Mouse (Mus musculus): Measurements from ENCODE around the gene Tymp.
A peak's percentile ranks its signal among the peaks of the same experiment; 100 is the strongest.

The Tymp gene

DNA sequence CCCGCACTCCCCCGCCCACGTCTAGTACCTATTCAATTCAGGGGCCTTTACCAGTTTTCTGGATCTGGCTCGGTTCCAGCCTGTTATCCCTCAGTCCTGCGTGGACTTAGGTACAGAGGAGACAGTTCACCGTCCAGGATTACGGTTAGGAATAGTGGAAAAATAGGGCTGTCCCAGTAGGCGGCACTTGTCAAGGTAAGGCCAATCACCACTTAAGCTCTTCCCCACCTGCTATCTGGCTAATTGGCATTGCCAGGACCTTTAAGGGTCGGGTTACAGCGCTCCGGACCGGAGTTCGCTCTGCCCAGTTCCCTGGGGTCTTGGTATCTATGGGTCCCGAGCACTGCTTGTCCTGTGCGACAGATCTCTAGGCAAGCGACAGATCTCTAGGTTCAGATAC is at the start of gene Tymp:
TSS of gene Tymp (minus strand) at position 83 of the 400 bp plus-strand sequence.
- DNase-seq (ENCODE audit: low read depth, low spot score) = no peak

DNA sequence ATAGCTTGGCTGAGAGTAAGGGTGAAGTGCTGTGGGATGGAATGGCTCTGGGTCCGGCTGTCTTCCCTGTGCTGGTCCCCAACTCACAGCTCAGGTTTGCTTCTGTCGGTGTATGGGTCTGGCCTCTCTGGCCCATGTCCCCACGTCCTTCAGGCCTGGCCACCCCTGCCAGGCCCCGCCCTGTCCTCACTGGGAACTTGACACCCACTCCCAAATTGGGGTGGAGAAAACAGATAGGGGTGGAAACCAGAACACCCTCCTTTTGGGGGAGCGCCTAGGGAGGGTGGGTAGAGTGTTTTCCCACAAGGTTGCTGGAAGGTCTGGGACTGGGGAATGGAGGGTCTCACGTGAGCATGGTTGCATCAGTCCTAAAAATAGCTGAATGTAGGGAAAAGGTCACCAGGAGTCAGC is 48.9 kb upstream of the Tymp start, which contains the start of gene Cpt1b:
TSS of gene Cpt1b (minus strand) at position 153 of the 411 bp plus-strand sequence.
- DNase-seq (ENCODE audit: low read depth, low spot score) = peak; percentile 8

DNA sequence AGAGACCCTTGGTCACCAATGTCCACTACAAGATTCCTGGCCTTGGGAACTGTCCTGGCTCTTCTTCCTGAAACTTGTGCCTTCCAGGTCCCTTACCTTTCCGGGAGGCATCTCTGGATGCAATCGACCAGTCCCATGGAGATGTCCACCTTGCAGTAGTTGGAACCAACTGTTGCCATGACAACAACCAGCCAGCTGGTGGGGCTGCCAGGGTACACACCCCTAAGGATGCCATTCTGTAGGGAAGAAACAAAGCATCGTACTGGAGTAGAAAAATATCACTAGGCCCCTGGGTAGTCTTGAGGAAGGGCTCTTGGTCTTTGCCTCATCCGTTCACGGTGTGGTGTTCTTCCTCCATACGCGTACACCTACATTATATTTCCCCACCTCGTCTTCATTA is 47.8 kb upstream of the Tymp start:
- DNase-seq (ENCODE audit: low read depth, low spot score) = no peak

DNA sequence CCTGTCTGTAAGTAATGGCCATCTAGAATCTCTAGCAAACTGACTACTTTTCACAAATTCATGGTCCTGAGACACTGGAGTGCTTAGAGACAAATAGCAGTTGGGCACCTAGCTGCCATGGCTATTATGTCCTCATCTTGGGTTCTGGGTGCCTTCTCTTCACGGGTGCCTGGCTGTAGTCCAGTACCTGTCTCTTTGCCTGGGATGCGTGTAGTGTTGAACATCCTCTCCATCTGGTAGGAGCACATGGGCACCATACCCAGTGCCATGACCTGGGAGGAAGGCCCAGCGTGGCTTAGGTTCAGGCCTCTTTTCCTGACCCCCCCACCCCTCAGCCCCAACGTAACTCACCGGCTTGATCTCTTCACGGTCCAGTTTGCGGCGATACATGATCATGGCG is 45.1 kb upstream of the Tymp start:
- DNase-seq (ENCODE audit: low read depth, low spot score) = no peak

DNA sequence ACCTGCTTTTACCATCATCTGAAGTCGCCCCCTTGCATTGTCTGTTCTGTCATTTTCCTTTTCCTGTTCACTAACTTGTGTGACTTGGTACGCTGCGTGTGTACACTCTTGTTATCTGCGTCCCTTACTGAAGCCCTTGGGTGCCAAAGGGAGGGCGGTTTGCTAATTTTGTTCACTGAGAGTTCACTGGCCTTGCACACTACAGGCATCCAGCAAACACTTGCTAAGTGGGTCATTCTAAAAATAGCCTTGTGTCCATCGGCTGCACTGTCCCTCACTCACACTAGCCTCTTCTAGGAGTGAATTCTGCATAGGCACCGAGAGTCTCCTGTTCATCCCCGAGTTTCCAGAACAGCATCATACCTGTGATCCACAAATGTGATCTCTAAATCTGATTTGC is 38.4 kb upstream of the Tymp start:
- DNase-seq (ENCODE audit: low read depth, low spot score) = no peak

DNA sequence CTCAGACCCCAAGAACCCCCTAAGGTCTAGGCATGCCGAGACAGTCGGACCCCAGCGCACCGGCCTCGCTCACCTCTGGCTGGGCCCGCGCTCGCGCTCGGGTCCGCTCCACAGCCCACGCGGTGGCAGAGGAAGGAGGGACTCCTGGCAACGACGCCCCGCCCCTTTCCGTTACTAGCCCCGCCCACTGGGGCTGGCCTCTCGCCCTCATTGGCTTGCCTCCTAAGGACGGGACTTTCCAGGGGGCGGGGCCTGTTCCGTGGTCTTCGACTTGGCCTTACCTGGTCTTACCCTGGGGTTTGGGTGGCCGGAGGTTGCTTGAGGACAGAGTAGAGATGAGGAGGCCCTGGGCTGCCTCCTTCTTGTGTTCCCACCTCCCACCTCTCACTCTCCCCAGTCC is 33.3 kb upstream of the Tymp start, which contains the start of gene Syce3:
TSS of gene Syce3 (minus strand) at position 386 of the 400 bp plus-strand sequence.
- DNase-seq (ENCODE audit: low read depth, low spot score) = no peak

DNA sequence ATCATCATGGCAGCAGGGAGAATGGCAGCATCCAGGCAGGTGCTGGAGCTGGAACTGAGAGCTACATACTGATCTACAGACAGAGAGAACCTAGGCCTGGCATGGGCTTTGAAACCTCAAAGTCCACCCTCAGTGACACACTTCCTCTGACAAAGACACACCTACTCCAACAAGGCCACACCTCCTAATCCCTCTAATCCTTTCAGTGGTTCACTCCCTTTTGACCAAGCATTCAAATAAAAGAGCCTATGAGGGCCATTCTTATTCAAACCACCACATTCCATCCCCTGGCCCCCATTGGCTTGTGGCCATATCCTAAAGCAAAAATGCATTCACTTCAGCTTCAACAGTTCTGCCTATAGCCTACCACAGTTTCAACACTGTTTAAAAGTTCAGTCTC is 29.9 kb upstream of the Tymp start:
- no peak for DNase-seq (ENCODE audit: low read depth, low spot score)

DNA sequence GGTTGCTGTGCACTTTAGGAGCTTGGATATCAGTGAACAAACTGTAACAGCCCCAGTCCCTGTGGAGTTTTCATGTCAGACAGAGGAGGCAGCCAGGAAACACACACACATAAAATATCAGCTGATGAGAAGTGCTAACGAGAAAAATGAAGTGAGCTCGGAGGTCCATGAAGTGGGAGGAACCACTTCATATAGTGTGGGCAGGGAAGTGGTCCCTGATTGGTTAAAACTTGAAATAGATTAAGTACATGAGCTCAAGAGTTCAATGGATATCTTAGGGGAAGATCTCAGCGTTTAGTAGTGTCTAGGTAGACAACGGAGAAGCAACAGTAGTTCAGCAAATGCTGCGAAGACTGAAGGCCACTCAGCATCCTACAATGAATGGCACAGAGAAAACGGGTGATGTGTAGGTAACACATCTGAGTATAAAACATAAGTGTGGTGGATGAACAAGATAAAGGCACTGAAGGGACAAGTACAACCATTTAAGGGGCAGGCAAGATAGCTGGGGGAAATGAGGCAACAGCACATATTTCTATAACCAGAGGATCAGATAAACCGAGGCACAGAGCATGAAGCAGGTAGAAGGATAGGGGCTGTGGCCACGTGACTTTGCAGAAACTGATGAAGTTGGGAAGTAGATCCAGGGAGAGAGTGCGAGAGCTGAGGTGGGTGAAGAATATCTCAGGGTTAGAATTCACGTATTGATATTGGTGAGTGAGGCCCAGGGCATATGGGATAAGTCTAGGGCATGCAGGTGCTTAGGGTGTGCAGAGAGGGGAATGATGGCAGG is 28.2 kb upstream of the Tymp start:
- DNase-seq (ENCODE audit: low read depth, low spot score) = no peak

DNA sequence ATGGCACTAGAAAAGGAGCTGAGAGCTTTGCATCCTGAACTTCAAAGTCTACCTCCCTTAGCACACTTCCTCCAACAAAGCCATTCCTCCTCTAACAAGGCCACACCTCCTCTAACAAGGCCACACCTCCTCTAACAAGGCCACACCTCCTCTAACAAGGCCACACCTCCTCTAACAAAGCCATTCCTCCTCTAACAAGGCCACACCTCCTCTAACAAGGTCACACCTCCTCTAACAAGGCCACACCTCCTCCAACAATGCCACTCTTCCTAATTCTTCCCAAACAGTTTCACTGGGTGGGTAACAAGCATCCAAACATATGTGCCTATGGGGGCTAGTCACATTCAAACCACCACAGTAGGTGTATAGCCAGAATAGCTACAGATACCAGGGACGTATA is 25.6 kb upstream of the Tymp start:
- DNase-seq (ENCODE audit: low read depth, low spot score) = no peak

DNA sequence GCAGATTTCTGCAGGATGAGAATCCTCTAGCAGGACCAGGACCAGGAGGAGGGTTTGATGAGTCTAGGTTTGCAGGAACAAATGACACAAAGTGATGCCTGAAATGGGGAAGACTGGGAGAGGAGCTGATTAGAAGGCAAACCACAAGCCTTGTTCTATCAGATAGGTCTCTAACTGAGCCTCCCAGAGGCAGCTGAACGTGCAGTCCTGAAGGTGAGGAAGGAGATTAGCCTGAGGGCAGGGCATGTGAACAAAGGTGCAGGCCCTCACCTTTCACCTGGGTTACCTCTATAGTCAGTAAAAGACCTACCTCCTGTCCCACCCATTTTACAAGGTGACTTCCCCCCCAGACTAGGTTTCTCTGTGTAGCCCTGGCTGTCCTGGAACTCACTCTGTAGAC is 22.9 kb upstream of the Tymp start:
- no peak for DNase-seq (ENCODE audit: low read depth, low spot score)

DNA sequence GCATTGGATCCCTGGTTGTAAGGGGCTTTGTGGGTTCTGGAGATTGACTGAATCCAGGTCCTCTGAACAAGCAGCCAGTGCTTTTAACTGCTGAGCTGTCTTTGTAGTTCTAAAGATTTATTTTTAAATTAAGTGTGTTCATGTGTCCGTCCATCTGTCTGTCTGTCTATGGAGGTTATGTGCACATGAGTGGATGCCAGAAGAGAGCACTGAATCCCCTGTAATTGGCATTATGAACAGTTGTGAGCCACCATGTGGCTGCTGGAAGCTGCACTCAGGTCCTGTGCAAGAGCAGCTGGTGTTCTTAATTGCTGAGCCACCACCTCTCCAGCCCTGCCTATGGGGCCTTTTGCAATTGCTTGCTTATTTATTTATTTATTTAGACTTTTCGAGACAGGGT is 21.3 kb upstream of the Tymp start:
- no peak for DNase-seq (ENCODE audit: low read depth, low spot score)

DNA sequence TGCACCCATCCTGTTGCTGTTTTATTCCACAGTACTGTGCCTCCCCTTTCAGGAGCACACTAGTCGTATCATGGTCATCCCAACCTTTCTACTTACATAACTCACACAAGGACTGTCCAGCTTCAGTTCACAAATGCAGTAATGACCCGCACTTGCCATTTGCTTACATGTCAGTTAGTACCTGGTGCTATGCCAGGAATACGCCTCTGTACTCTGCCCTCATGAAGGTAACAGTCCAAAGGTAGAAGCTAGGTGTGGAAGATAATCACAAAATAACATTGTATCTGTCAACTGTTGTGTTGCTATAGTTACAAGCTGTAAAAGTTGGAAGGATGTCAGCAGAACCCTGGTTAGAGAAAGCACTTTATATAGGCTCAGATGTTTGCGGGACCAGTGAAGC is 20.0 kb upstream of the Tymp start:
- DNase-seq (ENCODE audit: low read depth, low spot score) = no peak

DNA sequence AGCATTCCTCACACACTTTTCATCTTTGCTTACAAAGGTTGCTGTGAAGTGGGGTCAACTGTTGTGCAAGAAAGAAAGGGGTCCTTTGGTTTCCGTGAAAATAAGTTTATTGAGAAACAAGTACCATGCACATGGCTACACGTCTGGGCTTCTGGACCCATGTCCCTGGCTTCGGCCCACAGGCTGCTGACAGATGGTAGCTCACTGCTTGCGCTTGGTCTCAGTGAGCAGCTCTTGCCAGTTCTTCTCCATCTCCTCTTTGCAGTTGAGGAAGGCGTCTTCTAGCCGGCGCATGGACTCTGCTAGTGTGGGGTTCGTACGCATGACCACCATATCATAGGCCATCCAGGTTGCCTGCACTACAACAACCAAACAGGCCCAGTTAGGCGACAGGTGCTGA is 13.2 kb upstream of the Tymp start:
- DNase-seq (ENCODE audit: low read depth, low spot score) = no peak

DNA sequence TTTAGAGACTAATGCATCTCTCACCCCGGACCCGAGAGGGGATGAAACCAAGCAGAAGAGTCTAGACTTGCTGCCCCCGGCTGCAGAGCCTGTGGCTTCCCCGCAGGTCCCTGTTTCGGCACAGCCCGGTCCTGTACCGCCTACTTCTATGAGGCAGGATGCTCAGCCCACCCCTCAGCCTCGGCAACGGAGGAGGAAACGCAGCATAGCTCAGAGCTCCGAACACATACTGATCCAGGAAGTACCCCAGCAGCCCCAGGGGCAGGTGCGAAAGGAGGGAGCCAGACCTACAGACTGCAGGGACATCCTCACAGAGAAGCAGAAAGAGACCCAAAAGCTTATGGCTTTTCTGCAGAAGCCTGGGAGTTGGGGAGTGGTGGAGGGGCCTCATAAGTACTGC is 10.3 kb upstream of the Tymp start:
- no peak for DNase-seq (ENCODE audit: low read depth, low spot score)

DNA sequence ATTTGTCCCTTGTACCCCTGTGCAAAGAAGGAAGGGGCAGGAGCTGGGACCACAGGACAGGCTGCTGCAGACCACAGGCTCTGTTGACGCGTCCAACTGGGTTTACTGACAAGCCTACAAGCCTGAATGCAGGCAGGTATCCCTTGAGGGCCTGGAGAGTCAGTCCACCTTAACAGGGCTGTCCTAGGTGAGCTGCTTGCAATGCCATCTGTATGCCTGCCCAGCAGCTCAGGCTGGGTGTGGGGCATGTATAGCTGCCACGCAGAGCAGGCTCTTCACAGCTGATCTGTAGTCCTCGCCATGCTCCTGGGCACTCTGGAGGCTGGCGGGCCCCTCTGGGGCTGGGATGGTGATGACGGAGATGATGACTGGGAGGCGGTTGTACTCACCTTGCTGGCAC is 7.8 kb upstream of the Tymp start, which contains the start of gene Klhdc7b:
TSS of gene Klhdc7b (plus strand) at position 301 of the 400 bp plus-strand sequence.
- no peak for DNase-seq (ENCODE audit: low read depth, low spot score)

DNA sequence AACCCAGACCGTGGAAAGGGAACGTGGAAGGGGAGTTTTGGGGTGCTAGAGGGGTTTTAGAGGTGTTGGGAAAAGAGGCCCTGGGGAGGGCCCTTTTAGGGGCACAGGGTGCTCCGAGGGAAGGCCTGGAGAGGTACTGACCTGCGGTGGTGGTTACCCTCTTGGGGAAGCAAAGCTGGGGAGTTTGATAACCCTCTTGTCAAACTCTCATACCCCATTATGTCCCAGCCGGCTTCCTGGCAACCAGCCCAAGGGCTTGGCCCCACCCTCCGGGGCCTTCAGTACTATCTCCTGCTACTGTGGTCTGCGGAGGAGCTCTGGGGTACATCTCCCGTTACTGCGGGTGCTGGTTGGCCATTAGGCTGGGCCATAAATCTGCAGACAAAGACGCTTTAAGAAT is 2.6 kb upstream of the Tymp start:
- DNase-seq (ENCODE audit: low read depth, low spot score) = no peak

DNA sequence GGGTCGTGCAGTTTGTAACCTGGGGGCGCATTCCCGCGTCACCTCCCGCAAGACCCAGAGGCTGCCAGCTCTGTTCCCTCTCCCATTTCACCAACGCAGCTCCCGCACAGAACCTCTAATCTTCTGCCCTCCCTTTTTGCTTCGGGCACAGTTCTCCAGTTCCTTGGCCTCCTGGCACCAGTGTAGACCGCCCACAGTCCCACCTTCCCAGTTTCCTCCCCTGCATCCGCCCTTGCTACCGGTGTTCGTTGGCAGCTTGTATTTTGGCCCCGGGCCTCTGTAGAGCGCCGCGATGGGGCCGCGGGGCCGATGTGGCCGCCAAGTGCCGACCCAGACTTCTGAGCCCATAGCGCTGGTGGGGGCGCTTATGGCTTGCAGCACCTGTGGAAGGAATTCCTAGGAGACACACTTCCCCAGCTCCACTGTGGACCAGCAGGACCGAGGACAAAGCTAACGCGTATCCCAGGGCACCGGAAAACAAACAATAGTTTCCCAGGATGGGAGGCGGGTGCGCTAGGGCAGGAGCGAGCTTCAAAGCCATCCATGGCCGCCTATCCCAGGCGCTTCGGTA is 2.1 kb upstream of the Tymp start, which contains the start of gene Odf3b:
TSS of gene Odf3b (minus strand) at position 452 of the 571 bp plus-strand sequence.
- no peak for DNase-seq (ENCODE audit: low read depth, low spot score)

DNA sequence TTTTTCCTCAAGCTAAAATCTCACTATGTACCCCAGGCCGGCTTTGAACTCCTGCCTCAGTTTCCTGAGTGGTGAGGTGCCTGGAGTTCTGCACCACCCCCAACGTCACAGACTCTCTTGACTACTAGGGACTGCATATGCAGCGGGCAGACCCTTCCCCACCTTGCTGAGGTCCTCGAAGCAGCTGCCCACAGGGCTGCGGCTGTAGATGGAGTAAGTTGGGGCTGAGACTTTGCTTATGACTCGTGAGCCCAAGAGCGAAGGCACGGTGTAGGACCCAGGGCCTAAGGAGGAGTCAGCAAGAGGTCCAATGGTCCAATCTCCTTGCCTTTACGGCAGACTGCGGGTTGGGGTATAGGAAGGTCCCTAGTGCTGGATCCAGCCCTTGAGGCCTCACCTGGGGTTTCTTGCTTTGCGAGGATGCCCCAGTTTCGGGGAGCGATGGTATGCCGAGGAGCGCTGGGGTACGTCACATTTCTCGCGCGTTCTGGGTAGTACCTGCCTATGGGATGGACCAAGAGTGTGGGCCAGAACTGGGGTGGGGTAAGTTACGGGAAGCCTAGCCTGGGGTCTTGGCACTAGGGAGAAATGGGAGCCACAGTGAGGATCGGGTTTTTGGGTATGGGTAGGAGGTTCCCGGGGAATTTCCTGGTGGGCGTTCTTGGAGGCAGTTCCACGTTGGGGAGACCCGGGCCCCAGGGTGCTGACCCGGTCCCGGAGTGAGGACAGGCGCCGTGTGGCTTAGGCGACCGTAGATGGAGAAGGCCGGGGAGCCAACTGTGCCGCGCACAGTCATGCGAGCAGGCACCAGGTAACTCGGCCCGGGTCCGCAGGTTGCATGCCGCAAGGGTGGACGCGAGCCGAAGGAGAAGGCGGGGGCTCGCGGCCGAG is 1.3 kb upstream of the Tymp start:
- DNase-seq (ENCODE audit: low read depth, low spot score) = no peak

DNA sequence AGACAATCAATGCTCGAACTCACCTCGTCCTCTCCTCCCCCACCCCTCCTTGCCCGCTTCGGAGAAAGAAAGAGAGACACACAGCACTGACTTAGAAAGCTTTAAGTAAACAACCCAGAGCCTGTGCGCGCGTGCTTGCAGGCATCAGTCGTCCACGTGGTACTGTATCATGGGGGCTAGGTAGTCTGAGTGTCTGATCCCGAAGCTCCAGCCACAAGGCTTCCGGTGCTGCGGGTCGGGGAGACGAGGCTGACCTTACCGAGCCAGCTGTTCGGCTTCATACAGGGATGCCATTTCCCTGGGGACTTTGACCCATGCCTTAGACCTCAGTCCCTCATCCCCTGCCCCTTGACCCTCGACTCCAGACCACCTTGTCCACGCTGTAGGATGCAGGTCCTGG is 523 bp upstream of the Tymp start:
- no peak for DNase-seq (ENCODE audit: low read depth, low spot score)

DNA sequence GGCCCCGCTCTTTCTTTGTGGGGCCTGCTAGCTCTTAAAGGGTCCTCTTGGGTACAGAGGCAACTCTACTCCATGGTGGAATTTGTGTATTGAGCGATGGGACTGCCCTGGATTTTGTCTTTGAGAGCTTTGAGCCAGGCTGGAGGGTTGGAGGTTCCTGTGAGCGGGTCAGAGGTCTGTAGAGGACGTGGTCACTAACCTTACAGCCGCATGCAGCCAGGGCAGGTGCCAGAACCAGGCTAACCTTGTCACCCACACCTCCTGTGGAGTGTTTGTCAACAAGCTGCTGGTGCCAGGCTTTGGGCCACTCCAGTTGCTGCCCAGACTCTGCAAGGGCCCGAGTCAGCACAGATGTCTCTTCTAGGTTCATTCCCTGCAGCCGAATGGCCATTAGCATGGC is 799 bp downstream of the Tymp start:
- DNase-seq (ENCODE audit: low read depth, low spot score) = no peak

DNA sequence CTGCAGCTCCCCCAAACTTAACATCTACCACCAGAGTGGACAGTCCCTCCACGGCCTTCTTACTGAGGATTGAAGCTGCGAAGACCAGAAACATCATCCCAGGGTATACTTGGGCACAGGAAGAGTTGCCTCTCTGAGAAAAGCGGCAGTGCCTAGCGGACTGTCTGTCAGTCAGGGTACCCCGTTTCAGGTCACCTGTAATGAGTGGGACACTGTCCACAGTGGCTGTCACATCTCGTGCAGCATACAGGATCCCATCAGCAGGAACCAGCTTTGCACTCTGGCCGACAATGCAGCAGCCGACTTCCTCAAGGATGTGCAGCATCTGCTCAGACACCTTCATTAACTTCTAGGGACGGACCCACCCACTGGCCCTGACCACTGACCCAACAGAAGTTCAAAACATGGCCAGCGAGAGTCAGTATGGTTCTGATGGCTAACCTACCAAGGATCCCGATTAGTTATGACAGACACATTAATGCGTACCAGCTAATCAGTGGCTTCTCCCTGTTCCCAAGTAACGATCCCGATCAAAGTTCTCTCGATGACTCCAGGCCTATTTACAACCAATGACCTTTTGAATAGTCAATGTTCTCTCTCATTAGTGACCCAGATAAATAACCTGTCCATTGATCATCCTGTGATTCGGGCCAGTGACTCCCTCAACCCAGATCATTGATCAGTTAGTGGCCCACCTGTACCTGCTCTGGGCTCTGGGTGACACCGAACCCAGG is 1.9 kb downstream of the Tymp start:
- DNase-seq (ENCODE audit: low read depth, low spot score) = no peak

DNA sequence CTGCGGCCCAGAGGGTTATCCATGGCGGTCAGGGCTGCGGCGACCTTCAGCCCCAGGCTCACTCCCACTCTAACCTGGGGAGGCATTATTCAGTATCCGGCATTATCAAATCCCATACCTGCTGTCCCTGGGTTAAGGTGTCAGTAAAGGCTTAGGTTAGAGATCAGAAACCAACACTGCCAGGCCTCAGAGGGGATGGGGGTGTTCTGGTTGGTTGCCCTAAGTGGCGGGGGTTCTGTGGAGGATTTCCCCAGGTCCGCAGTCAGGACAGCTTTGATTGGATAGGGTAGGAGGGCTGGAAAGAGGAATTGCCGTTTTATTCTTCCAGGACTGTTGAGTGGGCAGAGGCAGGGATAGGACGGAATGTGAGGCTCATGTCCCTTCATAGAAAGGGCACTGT is 2.5 kb downstream of the Tymp start:
- DNase-seq (ENCODE audit: low read depth, low spot score) = no peak

Data from mesoderm, embryonic 11.5 days (tissue).